Mouse (Mus musculus): ENCODE data around the gene Zbtb1.

DNA sequence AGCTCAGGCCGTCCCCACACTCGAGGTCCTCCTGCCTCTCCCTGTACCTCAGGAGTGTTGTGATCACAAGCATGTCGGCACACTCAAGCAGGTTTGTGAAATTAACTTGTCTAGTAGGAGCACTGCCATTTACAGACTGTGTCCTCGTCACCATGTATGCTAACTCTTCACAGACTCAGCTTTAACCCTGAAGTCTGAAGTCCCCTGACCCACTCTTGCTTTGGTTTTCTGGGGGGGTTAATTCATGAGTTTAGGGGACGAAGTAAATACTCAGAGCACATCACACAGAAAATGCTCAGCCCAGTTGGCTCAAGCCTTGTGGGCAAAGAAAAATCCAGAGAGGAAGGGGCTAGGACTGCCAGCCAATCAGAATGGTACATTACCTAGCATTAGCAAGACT, 34.4 kb upstream of the Zbtb1 start:
- TF ChIP-seq CTCF (conservative IDR thresholded peaks at IDR 0.05; ENCODE audit: insufficient read depth, insufficient read length, low read depth, low read length) (no peak), POLR2A (IDR thresholded peaks at IDR 0.05; ENCODE audit: low read depth, low read length) (no peak)

Data from kidney, adult 2 months (tissue).